Mouse (Mus musculus) bone marrow macrophage, adult 2 months (primary cell): ENCODE measurements around the gene Arhgap30.

Experiments used
- CTCF ChIP-seq: IDR thresholded peaks from 2 replicates; pipeline ENCODE4 v1.5.1; 2012; ENCODE audit warnings: low read depth, mild to moderate bottlenecking, low read length, moderate library complexity
- POLR2A ChIP-seq: IDR thresholded peaks from 2 replicates; pipeline ENCODE4 v1.6.1; 2012; ENCODE audit warnings: mild to moderate bottlenecking, low read depth, low read length, borderline replicate concordance

DNA sequence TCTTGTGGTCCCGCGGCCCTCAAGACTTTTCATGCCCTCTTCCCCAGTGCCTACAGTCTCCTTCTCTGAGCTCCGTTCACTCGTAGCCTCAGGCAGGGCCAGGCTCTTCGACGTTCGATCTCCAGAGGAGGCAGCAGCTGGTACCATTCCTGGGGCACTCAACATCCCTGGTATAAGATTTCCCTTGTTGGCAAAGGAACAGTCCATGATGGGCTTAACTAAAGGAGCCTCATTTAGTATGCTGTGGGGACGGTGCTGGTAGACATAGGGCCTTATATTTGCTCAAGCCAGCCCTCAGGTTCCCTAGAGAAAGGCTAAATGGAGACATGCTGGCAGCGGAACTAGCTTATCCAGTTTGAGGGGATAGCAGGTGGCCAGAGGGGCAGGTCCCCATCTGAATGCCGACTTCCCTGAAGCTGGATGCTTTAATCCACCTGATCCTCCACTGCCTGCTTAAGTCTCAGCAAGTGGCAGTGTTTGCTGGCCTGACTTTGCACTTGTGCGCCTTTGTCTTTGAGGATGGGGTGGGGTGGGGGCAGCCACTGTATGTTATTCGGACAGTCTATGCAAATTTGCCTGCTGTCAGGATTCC lies 30.6 kb downstream of the Arhgap30 start:
- no peak for TF ChIP-seq CTCF
- TF ChIP-seq POLR2A = no peak
